Mouse (Mus musculus): Measurements from ENCODE around the gene Snx17. TPM values are rescaled to one million over a fixed set of nuclear protein-coding genes. Genes with fewer than 3 reads are reported as not detected.

Snx17 gene
- polyA plus RNA-seq, 1 experiment from 2014 or later = 102 TPM

GRCm38 (mm10) chr5:31241522-31242034, 48.6 kb downstream of the Snx17 start:
- ATAC-seq (ENCODE audit: low read depth) = no peak
- no peaks in the 10 kb centered on the region for H3K27me3 ChIP-seq (ENCODE audit: control insufficient read depth, insufficient read depth, low read length)
- WGBS = under 1% methylated on average over 13 of the region's 13 CpGs
- H3K9me3 ChIP-seq (ENCODE audit: control insufficient read depth, low read length) = no peaks in the 10 kb centered on the region
- H3K4me1 ChIP-seq (ENCODE audit: control insufficient read depth, insufficient read depth, low read length) = peaks cover 8% of the 10 kb centered on the region
- peak overlapping the region; percentile 91 for H3K4me3 ChIP-seq (ENCODE audit: low read depth, low read length)
- H3K4me2 ChIP-seq (ENCODE audit: low read depth, low read length) = peak overlapping the region; percentile 84
- peaks cover 21% of the 10 kb centered on the region for H3K36me3 ChIP-seq (ENCODE audit: control insufficient read depth, insufficient read depth, low read length)
- peak overlapping the region; percentile 93 for H3K9ac ChIP-seq (replicated peaks; ENCODE audit: low read depth, low read length)
- peak overlapping the region; percentile 93; the same call in 1 of the 2 replicates for H3K27ac ChIP-seq (ENCODE audit: low read depth, low read length)

DNA sequence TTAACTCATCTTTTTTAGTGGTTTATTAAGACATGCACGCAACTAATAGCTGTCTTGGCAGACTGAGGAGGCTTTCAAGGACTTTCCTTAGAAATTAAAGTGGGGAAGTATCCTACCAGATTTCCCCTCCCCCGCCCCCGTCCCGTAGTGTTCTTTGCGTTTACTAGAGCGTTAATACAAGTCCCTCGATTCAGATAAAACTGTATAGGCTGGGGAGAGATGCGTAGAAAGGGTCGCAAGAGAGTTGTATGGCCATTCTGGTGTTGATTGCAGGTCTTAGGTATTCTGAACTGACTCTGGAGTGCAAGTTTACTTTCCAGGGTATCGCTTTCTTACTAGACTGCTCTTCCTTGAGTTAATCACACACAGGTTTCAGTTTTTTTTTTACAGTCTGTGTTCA, 49.2 kb downstream of the Snx17 start:
- Histone ChIP-seq H3K27me3 (ENCODE audit: control insufficient read depth, insufficient read depth, low read length) (no peaks in the 10 kb centered on the region), H3K4me2 (ENCODE audit: low read depth, low read length) (peak overlapping the region; percentile 84), H3K36me3 (ENCODE audit: control insufficient read depth, insufficient read depth, low read length) (peaks cover 26% of the 10 kb centered on the region), H3K4me3 (ENCODE audit: low read depth, low read length) (peak overlapping the region; percentile 91), H3K4me1 (ENCODE audit: control insufficient read depth, insufficient read depth, low read length) (peaks cover 8% of the 10 kb centered on the region), H3K27ac (ENCODE audit: low read depth, low read length) (no peak overlapping the region), H3K9ac (replicated peaks; ENCODE audit: low read depth, low read length) (no peak overlapping the region; the same call in 1 of the 2 replicates), H3K9me3 (ENCODE audit: control insufficient read depth, low read length) (no peaks in the 10 kb centered on the region)
- ATAC-seq (ENCODE audit: low read depth) = no peak
- WGBS = 29% methylated on average over 10 of the region's 10 CpGs

Other genes starting within 250 kb of the Snx17 start
- 60.9 and 76.4 TPM in 2 replicates for gene Cgref1, start 247.6 kb upstream of the Snx17 start, polyA plus RNA-seq (2014; fragmentation: Nextera tagmentation; extraction: Ambion mirVana)
- gene Preb, start 232.9 kb upstream of the Snx17 start, polyA plus RNA-seq (2014; fragmentation: Nextera tagmentation; extraction: Ambion mirVana) = 72.4 and 80.0 TPM in 2 replicates
- gene Tcf23, start 224.6 kb upstream of the Snx17 start, polyA plus RNA-seq (2014; fragmentation: Nextera tagmentation; extraction: Ambion mirVana) = not detected in 2 replicates
- gene Atraid, start 144.9 kb upstream of the Snx17 start, polyA plus RNA-seq (2014; fragmentation: Nextera tagmentation; extraction: Ambion mirVana) = 186 and 189 TPM in 2 replicates
- gene Slc5a6, start 144.3 kb upstream of the Snx17 start, polyA plus RNA-seq (2014; fragmentation: Nextera tagmentation; extraction: Ambion mirVana) = 15.1 and 15.6 TPM in 2 replicates
- gene Cad, start 138.4 kb upstream of the Snx17 start, polyA plus RNA-seq (2014; fragmentation: Nextera tagmentation; extraction: Ambion mirVana) = 10.4 and 10.6 TPM in 2 replicates
- gene Dnajc5g, start 86.9 kb upstream of the Snx17 start, polyA plus RNA-seq (2014; fragmentation: Nextera tagmentation; extraction: Ambion mirVana) = not detected in 2 replicates
- 39.8 and 48.3 TPM in 2 replicates for gene Slc30a3, start 85.0 kb upstream of the Snx17 start, polyA plus RNA-seq (2014; fragmentation: Nextera tagmentation; extraction: Ambion mirVana)
- not detected in 2 replicates for gene Trim54, start 76.5 kb upstream of the Snx17 start, polyA plus RNA-seq (2014; fragmentation: Nextera tagmentation; extraction: Ambion mirVana)
- not detected in 2 replicates for gene Ucn, start 54.4 kb upstream of the Snx17 start, polyA plus RNA-seq (2014; fragmentation: Nextera tagmentation; extraction: Ambion mirVana)
- gene Mpv17, start 39.0 kb upstream of the Snx17 start, polyA plus RNA-seq (2014; fragmentation: Nextera tagmentation; extraction: Ambion mirVana) = 58.3 and 58.4 TPM in 2 replicates
- 2.3 and 2.5 TPM in 2 replicates for gene Gm29609, start 13.3 kb upstream of the Snx17 start, polyA plus RNA-seq (2014; fragmentation: Nextera tagmentation; extraction: Ambion mirVana)
- gene Gtf3c2, start 13.1 kb upstream of the Snx17 start, polyA plus RNA-seq (2014; fragmentation: Nextera tagmentation; extraction: Ambion mirVana) = 55.5 and 60.3 TPM in 2 replicates
- 78.6 and 79.0 TPM in 2 replicates for gene Eif2b4, start 203 bp downstream of the Snx17 start, polyA plus RNA-seq (2014; fragmentation: Nextera tagmentation; extraction: Ambion mirVana)
- gene Zfp513, start 9.1 kb downstream of the Snx17 start, polyA plus RNA-seq (2014; fragmentation: Nextera tagmentation; extraction: Ambion mirVana) = 7.4 and 9.3 TPM in 2 replicates
- 155 and 159 TPM in 2 replicates for gene Ppm1g, start 27.5 kb downstream of the Snx17 start, polyA plus RNA-seq (2014; fragmentation: Nextera tagmentation; extraction: Ambion mirVana)
- gene Nrbp1, start 47.6 kb downstream of the Snx17 start, polyA plus RNA-seq (2014; fragmentation: Nextera tagmentation; extraction: Ambion mirVana) = 157 and 161 TPM in 2 replicates
- gene Gm9970, start 48.0 kb downstream of the Snx17 start, polyA plus RNA-seq (2014; fragmentation: Nextera tagmentation; extraction: Ambion mirVana) = 0.54 and 1.4 TPM in 2 replicates
- 2.7 and 3.2 TPM in 2 replicates for gene Krtcap3, start 58.5 kb downstream of the Snx17 start, polyA plus RNA-seq (2014; fragmentation: Nextera tagmentation; extraction: Ambion mirVana)
- 32.6 and 45.4 TPM in 2 replicates for gene Ift172, start 97.9 kb downstream of the Snx17 start, polyA plus RNA-seq (2014; fragmentation: Nextera tagmentation; extraction: Ambion mirVana)
- 106 and 113 TPM in 2 replicates for gene Fndc4, start 102.9 kb downstream of the Snx17 start, polyA plus RNA-seq (2014; fragmentation: Nextera tagmentation; extraction: Ambion mirVana)
- gene Gckr, start 104.2 kb downstream of the Snx17 start, polyA plus RNA-seq (2014; fragmentation: Nextera tagmentation; extraction: Ambion mirVana) = 0.21 and 0.61 TPM in 2 replicates